Mouse (Mus musculus) spleen, adult 2 months (tissue): ENCODE measurements at regions not wholly inside any gene's neighbourhood (a gene's known extent, or its start where the extent isn't known, plus 50 kb on each side); places are given as distances from the start of the nearest gene placed in this dataset.

ENCODE experiments used
- CTCF ChIP-seq: fragments of 200-500 bp; IDR thresholded peaks from 2 replicates; pipeline ENCODE4 v1.5.1; 2011; ENCODE audit warnings: mild to moderate bottlenecking, inconsistent platforms; ENCODE audit not compliant: insufficient read depth, insufficient read length, insufficient replicate concordance; ENCODE audit errors: extremely low read depth
- POLR2A ChIP-seq: fragments of 200-500 bp; IDR thresholded peaks from 2 replicates; pipeline ENCODE4 v1.6.1; 2011; ENCODE audit warnings: low read depth, low read length, inconsistent platforms

- TF ChIP-seq CTCF = no peak
- TF ChIP-seq POLR2A = no peak
Measured at GRCm38 (mm10) chr1:47019356-47019755, 126.7 kb upstream of the Slc39a10 start.
